Mouse (Mus musculus) neural tube, embryonic 12.5 days (tissue): ENCODE measurements around the gene Orm3. TPM values are rescaled to one million over a fixed set of nuclear protein-coding genes. Genes with fewer than 3 reads are reported as not detected.
A peak's percentile ranks its signal among the peaks of the same experiment; 100 is the strongest.

Experiments
- ATAC-seq: fragments of 200-750 bp; cut with Nextera tagmentation; 2 replicates; pipeline ENCODE4 v1.8.0; 2017; ENCODE audit warnings: low read depth, mild to moderate bottlenecking, moderate TSS enrichment, moderate library complexity; ENCODE audit not compliant: low FRiP score
- H3K27ac ChIP-seq: fragments of 300-500 bp; sonication (generic); 2 replicates; pipeline ENCODE4 v1.5.1; 2016
- H3K27me3 ChIP-seq: fragments of 300-500 bp; sonication (generic); replicated peaks from 2 replicates; pipeline ENCODE4 v1.6.1; 2016; ENCODE audit warnings: mild to moderate bottlenecking
- H3K36me3 ChIP-seq: fragments of 300-500 bp; sonication (generic); 2 replicates; pipeline ENCODE4 v1.6.1; 2016; ENCODE audit warnings: mild to moderate bottlenecking
- H3K4me1 ChIP-seq: fragments of 300-500 bp; sonication (generic); 2 replicates; pipeline ENCODE4 v1.6.1; 2016
- H3K4me2 ChIP-seq: fragments of 300-500 bp; sonication (generic); replicated peaks from 2 replicates; pipeline ENCODE4 v1.6.1; 2016; ENCODE audit warnings: mild to moderate bottlenecking
- H3K4me3 ChIP-seq: fragments of 300-500 bp; sonication (generic); 2 replicates; pipeline ENCODE4 v1.5.1; 2016
- H3K9ac ChIP-seq: fragments of 300-500 bp; sonication (generic); 2 replicates; pipeline ENCODE4 v1.6.1; 2016; ENCODE audit warnings: mild to moderate bottlenecking
- H3K9me3 ChIP-seq: fragments of 300-500 bp; sonication (generic); 2 replicates; pipeline ENCODE4 v1.6.1; 2016; ENCODE audit warnings: mild to moderate bottlenecking
- WGBS: fragments of 180-500 bp; shearing (Covaris S2); methylation state at CpG from one replicate; pipeline ENCODE4 v1.1.7; 2016; 5-methylcytosine and 5-hydroxymethylcytosine counted together
- polyA plus RNA-seq: library from polyadenylated mRNA; unstranded; fragments of >200 nt; fragmentation: Nextera tagmentation; extraction: Ambion mirVana; gene quantifications from 2 replicates; pipeline ENCODE4 v1.2.1, GENCODE M21; 2016

Gene Orm3
- polyA plus RNA-seq, 1 experiment from 2014 or later, result not detected

DNA sequence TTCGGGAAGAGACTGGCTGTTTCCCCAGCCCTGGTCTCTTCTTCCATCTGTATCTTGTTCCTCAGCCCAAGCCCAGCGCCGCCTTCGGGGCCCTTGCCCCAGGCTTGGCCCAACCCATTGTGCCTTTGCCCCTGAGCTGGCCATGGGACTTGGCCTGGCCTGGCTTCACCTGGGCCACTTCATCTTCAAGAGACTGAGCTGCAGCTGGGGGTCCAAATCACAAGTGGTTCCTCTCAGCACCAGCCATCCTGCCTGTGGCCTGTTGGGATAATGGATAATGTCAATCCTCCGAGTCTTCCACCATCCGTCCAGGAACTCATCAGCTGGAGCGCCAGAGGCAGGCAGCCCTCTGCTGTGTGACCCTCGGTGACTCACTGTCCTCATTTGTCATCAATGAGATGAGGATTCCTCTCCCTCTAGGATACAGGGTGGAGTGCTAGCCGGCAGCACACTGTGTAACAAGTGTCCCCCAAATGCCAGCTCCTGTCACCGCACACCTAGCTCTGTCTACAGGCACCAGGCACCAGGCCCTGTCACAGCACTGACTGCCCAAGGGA, 42.1 kb downstream of the Orm3 start:
- 89% methylated on average over 10 of the region's 10 CpGs for WGBS
- Histone ChIP-seq H3K27me3 (no peaks in the 10 kb centered on the region), H3K4me3 (no peak overlapping the region), H3K4me2 (no peak overlapping the region), H3K36me3 (peaks cover 19% of the 10 kb centered on the region), H3K9ac (no peak overlapping the region), H3K27ac (no peak overlapping the region), H3K4me1 (peaks cover 11% of the 10 kb centered on the region), H3K9me3 (no peaks in the 10 kb centered on the region)
- no peak for ATAC-seq

DNA sequence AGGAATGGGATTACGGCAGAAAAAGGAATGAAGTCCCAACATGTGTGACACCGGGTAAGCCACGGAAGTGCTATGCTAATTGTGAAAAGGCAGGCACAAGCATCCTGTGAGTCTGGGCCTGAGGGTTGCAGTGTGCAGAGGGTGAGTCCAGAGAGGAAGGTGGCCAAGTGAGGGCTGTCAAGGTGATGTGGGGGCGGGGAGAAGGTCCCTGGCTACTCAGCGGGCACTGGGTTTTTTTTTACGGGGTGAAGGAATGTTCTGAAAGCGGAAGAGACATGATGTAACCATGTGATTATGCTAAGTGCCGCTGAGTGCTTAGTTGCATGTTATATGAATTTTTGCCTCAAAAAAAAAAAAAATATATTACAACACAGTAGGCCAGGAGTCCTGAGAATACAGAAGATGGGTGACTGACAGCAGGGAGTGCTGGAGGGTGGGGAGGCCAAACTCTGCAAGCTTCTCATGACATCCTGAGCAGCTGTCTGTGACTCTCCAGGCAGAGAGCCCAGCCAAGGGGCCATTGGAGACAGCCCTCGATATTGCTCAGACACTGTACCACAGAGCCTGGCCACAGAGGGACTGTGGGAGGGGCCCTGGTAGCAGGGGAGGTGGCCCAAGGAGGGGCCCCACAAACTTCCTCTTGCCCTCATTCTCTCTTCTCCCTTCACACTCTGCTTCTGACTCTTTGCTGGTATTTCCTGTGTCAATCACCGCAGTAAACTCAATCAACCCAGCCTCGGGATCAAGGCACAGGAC, 43.1 kb downstream of the Orm3 start:
- Histone ChIP-seq H3K9me3 (no peaks in the 10 kb centered on the region), H3K27ac (no peak overlapping the region), H3K9ac (no peak overlapping the region), H3K4me2 (no peak overlapping the region), H3K4me1 (peaks cover 20% of the 10 kb centered on the region), H3K27me3 (no peaks in the 10 kb centered on the region), H3K36me3 (peaks cover 19% of the 10 kb centered on the region), H3K4me3 (no peak overlapping the region)
- WGBS, result 74% methylated on average over 11 of the region's 11 CpGs
- no peak for ATAC-seq

DNA sequence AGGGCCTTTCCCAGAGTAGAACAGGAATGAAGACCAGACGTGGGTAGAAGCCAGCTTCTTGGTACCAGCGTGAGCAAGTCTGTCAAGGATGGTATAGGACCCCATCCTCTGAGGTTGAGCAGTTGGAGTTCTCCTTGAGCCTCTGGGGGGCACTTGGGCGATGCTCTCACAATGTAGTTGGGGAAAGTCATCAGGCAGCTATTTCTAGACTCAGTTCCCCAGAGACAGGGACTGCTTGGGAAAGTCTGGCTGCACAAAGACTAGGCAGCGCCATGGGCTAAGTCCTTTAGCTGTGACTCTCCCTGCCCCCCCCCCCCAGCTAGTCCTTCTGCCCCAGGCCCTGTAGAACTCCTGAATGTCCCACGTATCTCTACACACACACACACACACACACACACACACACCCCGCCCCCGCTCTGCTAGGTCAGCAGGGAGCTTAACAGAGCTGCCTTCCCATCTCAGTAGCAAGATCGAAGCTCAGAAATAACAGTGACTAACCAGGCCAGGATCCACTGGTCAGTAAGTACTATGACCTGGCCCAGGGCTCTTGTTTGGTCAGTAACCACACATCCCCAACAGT, 43.8 kb downstream of the Orm3 start:
- Histone ChIP-seq H3K4me2 (no peak overlapping the region), H3K9me3 (no peaks in the 10 kb centered on the region), H3K4me3 (no peak overlapping the region), H3K9ac (no peak overlapping the region), H3K27ac (no peak overlapping the region), H3K4me1 (peaks cover 27% of the 10 kb centered on the region), H3K27me3 (no peaks in the 10 kb centered on the region), H3K36me3 (peaks cover 13% of the 10 kb centered on the region)
- 62% methylated on average over 8 of the region's 8 CpGs for WGBS
- ATAC-seq, result no peak

DNA sequence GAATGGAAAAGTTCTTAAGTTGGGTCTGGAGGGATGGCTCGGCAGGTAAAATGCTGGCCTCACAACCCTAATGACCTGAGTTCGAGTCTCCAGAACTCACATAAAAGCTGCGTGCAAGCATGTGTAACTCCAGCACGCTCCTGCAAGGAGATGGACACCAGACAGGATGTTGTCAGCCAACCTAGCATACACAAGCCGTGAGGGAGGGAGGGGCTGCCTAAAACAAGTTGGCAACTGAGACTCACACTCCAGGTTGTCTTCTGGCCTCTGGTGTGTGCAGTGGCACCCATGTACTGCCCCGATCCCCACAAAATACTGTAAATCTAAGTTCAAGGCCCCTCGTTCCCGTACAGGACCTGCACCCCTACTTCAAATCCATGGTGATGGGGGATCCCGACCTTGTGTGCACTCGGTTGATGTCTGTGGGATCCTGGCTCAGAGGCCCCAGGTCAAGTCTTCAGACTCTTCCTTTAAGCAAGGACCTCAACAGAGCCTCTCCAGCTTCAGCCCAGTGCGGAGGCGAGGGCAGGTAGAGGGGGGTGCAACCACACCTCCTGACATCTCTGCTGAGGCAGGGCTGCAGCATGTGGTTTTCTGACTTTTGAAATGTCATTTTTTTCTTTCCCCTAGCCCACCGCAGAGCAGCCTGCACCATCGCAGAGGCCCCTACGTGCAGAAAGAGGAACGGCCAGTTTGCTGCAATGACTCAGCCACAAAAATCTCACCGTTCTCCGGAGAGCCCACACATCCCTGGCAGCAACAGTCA, 44.8 kb downstream of the Orm3 start:
- 91% methylated on average over 18 of the region's 18 CpGs for WGBS

DNA sequence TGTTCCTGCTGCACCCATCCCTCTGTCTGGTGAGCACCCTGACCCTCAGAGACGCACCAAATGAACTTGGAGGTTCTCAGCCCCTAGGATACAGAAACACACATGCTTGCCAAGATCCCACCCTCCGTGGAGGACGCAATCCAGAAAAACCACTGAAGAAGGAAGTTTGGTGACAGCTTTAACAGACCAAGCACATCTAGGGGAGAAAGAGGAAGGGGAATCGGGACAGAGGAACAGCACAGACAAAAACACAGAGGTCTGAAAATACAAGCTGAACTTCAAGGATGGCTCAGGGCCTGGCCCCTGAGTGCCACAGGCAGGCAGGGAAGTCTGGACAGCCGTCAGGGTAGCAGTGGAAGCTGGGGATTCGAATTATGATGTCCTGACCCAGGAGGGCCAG, 45.7 kb downstream of the Orm3 start:
- Histone ChIP-seq H3K4me2 (no peak overlapping the region), H3K4me3 (no peak overlapping the region), H3K9me3 (no peaks in the 10 kb centered on the region), H3K9ac (no peak overlapping the region), H3K27me3 (no peaks in the 10 kb centered on the region), H3K27ac (no peak overlapping the region), H3K36me3 (peaks cover 4% of the 10 kb centered on the region; the same call in 1 of the 2 replicates), H3K4me1 (peaks cover 36% of the 10 kb centered on the region)
- 91% methylated on average over 6 of the region's 6 CpGs for WGBS
- ATAC-seq, result no peak

More for the DNA sequence above, 44.8 kb downstream of the Orm3 start:
- no peak overlapping the region for H3K27ac ChIP-seq
- peaks cover 4% of the 10 kb centered on the region for H3K36me3 ChIP-seq
- H3K9ac ChIP-seq, result no peak overlapping the region
- no peaks in the 10 kb centered on the region for H3K9me3 ChIP-seq
- H3K4me3 ChIP-seq, result no peak overlapping the region
- no peaks in the 10 kb centered on the region for H3K27me3 ChIP-seq
- H3K4me2 ChIP-seq, result no peak overlapping the region
- no peak for ATAC-seq
- peaks cover 36% of the 10 kb centered on the region for H3K4me1 ChIP-seq

DNA sequence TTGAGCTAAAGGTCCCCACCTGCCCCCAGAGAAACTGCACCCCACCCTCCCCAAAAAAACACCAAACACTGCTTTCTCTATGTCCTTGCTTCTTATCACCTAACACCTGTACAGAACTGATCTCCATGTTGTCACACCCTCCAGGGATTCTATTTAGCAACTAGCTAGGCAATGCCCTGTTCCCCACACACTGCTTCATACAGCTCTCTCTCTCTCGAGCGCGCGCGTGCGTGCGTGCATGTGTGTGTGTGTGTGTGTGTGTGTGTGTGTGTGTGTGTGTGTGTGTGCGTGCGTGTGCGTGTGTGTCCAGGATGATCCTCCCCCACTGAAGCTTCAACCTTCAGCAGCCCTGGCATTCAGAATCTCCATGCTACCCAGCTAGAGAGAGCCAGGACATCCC, 46.1 kb downstream of the Orm3 start:
- Histone ChIP-seq H3K9me3 (no peaks in the 10 kb centered on the region), H3K36me3 (peaks cover 4% of the 10 kb centered on the region; the same call in 1 of the 2 replicates), H3K4me1 (peaks cover 36% of the 10 kb centered on the region), H3K27me3 (no peaks in the 10 kb centered on the region), H3K4me2 (peak overlapping the region; percentile 44; the same call in 1 of the 2 replicates), H3K4me3 (no peak overlapping the region), H3K27ac (no peak overlapping the region), H3K9ac (no peak overlapping the region)
- WGBS, result 97% methylated on average over 10 of the region's 10 CpGs
- ATAC-seq, result no peak

DNA sequence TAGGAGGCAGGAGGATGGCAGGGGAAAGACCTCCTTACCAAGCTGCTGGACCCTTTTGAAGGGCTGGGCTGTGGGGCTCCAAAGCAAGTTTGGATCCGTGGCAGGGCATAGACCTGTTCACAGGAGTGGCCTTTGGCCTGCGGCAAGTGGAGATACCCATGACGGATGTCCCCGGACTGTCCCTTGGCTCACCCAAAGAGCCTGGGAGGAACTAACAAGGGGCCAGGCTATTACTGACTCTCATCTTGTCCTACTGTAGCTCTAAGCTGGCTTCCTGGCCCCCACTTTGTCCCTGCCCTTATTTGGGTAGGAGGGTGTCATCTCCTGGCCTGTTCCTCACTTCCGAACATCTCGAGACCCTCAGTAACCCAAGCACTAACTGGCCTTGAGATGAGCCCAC, 46.6 kb downstream of the Orm3 start:
- Histone ChIP-seq H3K9me3 (no peaks in the 10 kb centered on the region), H3K36me3 (peaks cover under 1% of the 10 kb centered on the region; the same call in 1 of the 2 replicates), H3K4me1 (peaks cover 36% of the 10 kb centered on the region), H3K27ac (peak overlapping the region; percentile 3), H3K27me3 (no peaks in the 10 kb centered on the region), H3K4me3 (no peak overlapping the region), H3K4me2 (peak overlapping the region; percentile 44), H3K9ac (no peak overlapping the region)
- ATAC-seq, result peak; percentile 10; the same call in 1 of the 2 replicates
- 79% methylated on average over 6 of the region's 6 CpGs for WGBS

DNA sequence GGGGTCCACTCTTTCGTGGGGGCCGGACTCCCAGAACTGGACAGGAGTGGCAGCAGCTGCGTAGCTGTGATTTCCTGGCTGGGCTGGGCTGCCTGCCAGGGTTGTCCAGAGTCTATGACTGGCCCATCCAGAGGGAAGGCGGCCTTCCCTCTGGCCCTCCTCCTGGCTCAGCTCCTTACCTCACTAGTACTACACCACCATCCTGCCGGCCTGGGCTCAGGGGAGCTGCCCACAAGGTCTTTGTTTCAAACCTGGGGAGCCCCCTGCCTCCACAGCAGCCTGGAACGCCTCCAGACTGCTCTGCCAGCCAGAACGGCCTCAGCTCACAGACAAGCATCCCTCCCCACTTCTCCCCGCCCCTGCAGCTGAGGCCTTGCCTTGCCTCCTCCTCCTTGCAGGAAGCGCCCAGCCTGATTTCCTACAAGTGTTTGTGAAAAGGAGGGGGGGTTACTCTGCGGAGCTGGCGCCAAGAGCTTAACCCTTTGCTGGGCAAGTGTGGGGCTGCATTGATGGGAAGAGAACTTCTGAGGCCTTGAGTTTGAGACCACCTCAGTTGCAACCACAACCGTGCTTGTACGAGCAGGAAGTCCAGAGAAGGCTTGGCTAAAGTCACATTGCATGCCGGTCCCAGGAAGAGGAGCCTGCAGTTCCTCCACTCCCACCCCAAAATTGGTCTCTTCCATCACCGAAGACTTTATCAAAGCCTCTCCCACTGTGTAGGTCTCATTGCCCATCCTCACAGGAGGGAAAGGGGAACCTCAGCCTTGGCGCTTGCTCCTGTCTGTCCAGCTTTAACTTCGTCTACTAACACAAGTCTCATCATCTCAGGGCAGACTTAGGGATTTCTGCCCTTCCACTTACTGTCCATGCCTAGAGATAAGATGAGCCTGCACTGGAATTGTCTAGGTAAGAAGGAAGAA, 47.3 kb downstream of the Orm3 start, which contains the start of gene Akna:
TSS of gene Akna (minus strand) at position 315 of the 920 bp plus-strand sequence.
- no peaks in the 10 kb centered on the region for H3K9me3 ChIP-seq
- 24% methylated on average over 17 of the region's 17 CpGs for WGBS

DNA sequence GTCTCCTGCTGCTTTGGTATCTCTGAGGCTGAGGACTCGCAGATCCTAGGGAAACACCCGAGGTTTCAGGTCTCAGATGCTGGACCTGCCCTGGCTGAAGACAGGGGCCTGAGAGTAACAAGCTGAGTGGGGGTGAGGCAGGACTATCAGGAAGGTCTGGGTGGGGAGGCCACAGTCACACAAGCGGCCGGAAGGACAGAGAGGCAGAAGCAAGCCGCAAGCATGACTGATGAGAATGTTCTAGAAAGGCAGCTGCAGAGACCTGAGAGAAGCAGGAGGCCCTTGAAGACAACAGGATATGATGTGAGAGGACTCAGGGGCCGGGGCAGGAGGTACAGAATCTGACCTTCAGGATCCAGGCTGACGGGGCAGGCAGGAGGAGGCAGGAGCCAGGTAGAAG, 48.2 kb downstream of the Orm3 start:
- H3K4me1 ChIP-seq, result peaks cover 47% of the 10 kb centered on the region
- no peak overlapping the region for H3K9ac ChIP-seq
- no peak for ATAC-seq
- no peaks in the 10 kb centered on the region for H3K36me3 ChIP-seq
- no peak overlapping the region for H3K4me2 ChIP-seq
- no peak overlapping the region for H3K27ac ChIP-seq
- H3K9me3 ChIP-seq, result no peaks in the 10 kb centered on the region
- H3K27me3 ChIP-seq, result no peaks in the 10 kb centered on the region
- H3K4me3 ChIP-seq, result no peak overlapping the region
- 71% methylated on average over 7 of the region's 7 CpGs for WGBS

More for the DNA sequence above, 47.3 kb downstream of the Orm3 start, which contains the start of gene Akna:
- Histone ChIP-seq H3K4me1 (peaks cover 39% of the 10 kb centered on the region), H3K27me3 (no peaks in the 10 kb centered on the region), H3K4me3 (peak within 1 kb of the TSS; percentile 20; the same call in 1 of the 2 replicates), H3K4me2 (peak within 1 kb of the TSS; percentile 44), H3K9ac (no peak within 1 kb of the TSS; the same call in 1 of the 2 replicates), H3K36me3 (no peaks in the 10 kb centered on the region), H3K27ac (peak within 1 kb of the TSS; percentile 3)
- ATAC-seq, result peak; percentile 75

DNA sequence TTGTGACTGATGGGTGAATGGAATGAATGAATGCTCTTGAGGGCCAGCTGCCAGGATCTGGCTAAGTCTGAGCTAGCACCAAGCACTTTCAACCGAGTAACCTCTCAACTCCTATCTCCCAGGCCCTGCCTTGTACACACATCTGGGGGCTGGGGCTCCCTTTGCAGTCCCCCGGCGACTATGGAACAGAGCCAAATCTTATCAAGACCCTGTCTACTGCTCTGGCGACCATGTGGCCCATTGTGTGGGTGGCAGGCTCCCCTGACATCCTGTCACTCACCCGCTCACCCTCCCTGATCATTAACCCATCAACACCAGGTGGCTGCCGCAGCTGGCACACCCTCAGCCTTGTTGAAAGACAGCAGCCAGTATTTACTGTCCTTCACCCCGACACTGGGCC, 49.1 kb downstream of the Orm3 start:
- Histone ChIP-seq H3K27ac (no peak overlapping the region), H3K9ac (no peak overlapping the region), H3K27me3 (no peaks in the 10 kb centered on the region), H3K36me3 (no peaks in the 10 kb centered on the region), H3K4me3 (no peak overlapping the region), H3K4me2 (no peak overlapping the region), H3K9me3 (no peaks in the 10 kb centered on the region), H3K4me1 (peaks cover 54% of the 10 kb centered on the region)
- WGBS, result 32% methylated on average over 7 of the region's 7 CpGs
- no peak for ATAC-seq

DNA sequence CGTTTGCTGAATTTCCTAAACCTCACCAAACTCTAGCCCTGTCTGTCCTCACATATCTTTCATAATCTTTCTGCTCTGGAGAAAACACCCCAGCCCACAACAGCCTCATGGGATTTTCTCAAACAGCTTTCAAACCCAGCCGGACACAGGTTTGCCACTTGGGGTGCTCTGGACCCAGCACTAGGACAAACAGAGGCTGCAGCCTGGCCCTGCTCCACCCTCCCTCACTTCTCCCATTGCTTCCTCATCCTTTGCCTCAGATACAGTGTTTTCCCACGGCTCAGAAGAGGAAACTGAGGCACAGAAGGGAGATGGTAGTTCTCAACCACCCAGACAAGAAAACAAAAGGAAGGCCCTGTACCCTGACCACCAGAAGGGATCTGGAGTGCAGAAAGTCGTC, 49.7 kb downstream of the Orm3 start:
- peaks cover 57% of the 10 kb centered on the region for H3K4me1 ChIP-seq

More for the DNA sequence above, 49.7 kb downstream of the Orm3 start:
- 59% methylated on average over 4 of the region's 4 CpGs for WGBS
- H3K9ac ChIP-seq, result no peak overlapping the region
- H3K4me2 ChIP-seq, result no peak overlapping the region
- H3K4me3 ChIP-seq, result no peak overlapping the region
- no peaks in the 10 kb centered on the region for H3K9me3 ChIP-seq
- H3K27me3 ChIP-seq, result no peaks in the 10 kb centered on the region
- H3K27ac ChIP-seq, result no peak overlapping the region
- no peaks in the 10 kb centered on the region for H3K36me3 ChIP-seq
- ATAC-seq, result no peak
